Mouse (Mus musculus) lung, postnatal 0 days (tissue): Measurements from ENCODE around the gene Skap1.

Experiments used
- CTCF ChIP-seq: IDR thresholded peaks from 2 replicates; pipeline ENCODE4 v1.5.1; 2016; ENCODE audit warnings: antibody characterized with exemption, mild to moderate bottlenecking
- EP300 ChIP-seq: IDR thresholded peaks from 2 replicates; pipeline ENCODE4 v1.6.1; 2016; ENCODE audit warnings: antibody characterized with exemption, mild to moderate bottlenecking, control low read depth

GRCm38 (mm10) chr11:96789990-96790389, 325.6 kb downstream of the Skap1 start:
- TF ChIP-seq CTCF (peak; percentile 44), EP300 (no peak)
